Mouse (Mus musculus) ES-Bruce4 (cell line): Measurements from ENCODE around the gene Gm19684. TPM values are rescaled to one million over a fixed set of nuclear protein-coding genes. Genes with fewer than 3 reads are reported as not detected.
"Not testable (repeated sequence)": the region's sequence is repeated elsewhere in the genome, so short reads cannot be mapped to it uniquely, and the experiment has no call there.

ENCODE experiments used
- H3K27ac ChIP-seq: 2 replicates; pipeline ENCODE4 v1.5.1; 2012; ENCODE audit warnings: low read length, inconsistent platforms; ENCODE audit not compliant: insufficient read depth
- H3K27me3 ChIP-seq: 2 replicates; pipeline ENCODE4 v1.6.1; 2012; ENCODE audit warnings: mild to moderate bottlenecking, low read length, inconsistent platforms; ENCODE audit not compliant: control insufficient read depth, poor library complexity, insufficient read depth, severe bottlenecking
- H3K36me3 ChIP-seq: 2 replicates; pipeline ENCODE4 v1.6.1; 2012; ENCODE audit warnings: inconsistent platforms, mild to moderate bottlenecking, low read length, moderate library complexity; ENCODE audit not compliant: control insufficient read depth, poor library complexity, insufficient read depth, severe bottlenecking
- H3K4me1 ChIP-seq: one replicate; pipeline ENCODE4 v1.8.1; 2011; ENCODE audit warnings: low read length; ENCODE audit not compliant: control insufficient read depth, insufficient read depth
- H3K4me3 ChIP-seq: 2 replicates; pipeline ENCODE4 v1.5.1; 2011; ENCODE audit warnings: low read depth, mild to moderate bottlenecking, low read length
- H3K9ac ChIP-seq: 2 replicates; pipeline ENCODE4 v1.6.1; 2012; ENCODE audit warnings: low read depth, mild to moderate bottlenecking, inconsistent platforms; ENCODE audit not compliant: poor library complexity, severe bottlenecking
- H3K9me3 ChIP-seq: replicated peaks from 2 replicates; pipeline ENCODE4 v1.6.1; 2012; ENCODE audit warnings: mild to moderate bottlenecking, low read length, inconsistent platforms; ENCODE audit not compliant: control insufficient read depth, poor library complexity, insufficient read depth, severe bottlenecking
- CTCF ChIP-seq: IDR thresholded peaks from one replicate; pipeline ENCODE4 v1.8.1; 2011; ENCODE audit warnings: low read depth, low read length
- EP300 ChIP-seq: IDR thresholded peaks from 2 replicates; pipeline ENCODE4 v1.6.1; 2011; ENCODE audit warnings: low read depth, low read length; ENCODE audit not compliant: insufficient read depth
- POLR2A ChIP-seq: IDR thresholded peaks from one replicate; pipeline ENCODE4 v1.8.1; 2011; ENCODE audit warnings: low read length; ENCODE audit not compliant: insufficient read depth
- polyA plus RNA-seq: library from polyadenylated mRNA; stranded (reverse); fragments of >200 nt; gene quantifications from 2 replicates; pipeline ENCODE4 v1.2.4, GENCODE M21; 2011; ENCODE audit warnings: low read depth; ENCODE audit not compliant: missing spikeins, insufficient read depth, insufficient read length

Gm19684 gene
- polyA plus RNA-seq, 1 experiment, result not detected

DNA sequence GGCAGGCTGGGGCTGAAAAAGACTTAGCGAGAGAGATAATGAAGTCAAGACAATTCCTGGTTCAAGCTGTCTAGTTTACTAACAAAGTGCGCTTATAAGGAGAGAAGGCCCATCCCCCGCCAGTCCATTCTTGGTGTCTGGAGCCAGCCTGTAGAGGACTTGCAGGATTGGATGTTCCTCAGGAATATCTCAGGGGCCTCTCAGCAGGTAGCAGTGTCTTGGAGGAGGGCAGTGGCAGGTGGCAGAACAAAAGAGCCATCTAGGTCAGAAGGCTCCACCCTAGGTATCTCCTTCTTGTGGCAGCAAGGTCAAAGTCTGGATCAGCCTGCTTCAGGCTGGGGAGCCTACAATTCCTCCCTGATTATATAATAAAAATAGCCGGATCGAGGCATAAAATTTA, 27.0 kb downstream of the Gm19684 start:
- not testable (repeated sequence) for H3K4me1 ChIP-seq, H3K36me3 ChIP-seq, H3K9ac ChIP-seq, H3K27me3 ChIP-seq, H3K9me3 ChIP-seq, H3K4me3 ChIP-seq
- TF ChIP-seq EP300, result peak; percentile 99
- H3K27ac ChIP-seq, result peak overlapping the region; percentile 95

DNA sequence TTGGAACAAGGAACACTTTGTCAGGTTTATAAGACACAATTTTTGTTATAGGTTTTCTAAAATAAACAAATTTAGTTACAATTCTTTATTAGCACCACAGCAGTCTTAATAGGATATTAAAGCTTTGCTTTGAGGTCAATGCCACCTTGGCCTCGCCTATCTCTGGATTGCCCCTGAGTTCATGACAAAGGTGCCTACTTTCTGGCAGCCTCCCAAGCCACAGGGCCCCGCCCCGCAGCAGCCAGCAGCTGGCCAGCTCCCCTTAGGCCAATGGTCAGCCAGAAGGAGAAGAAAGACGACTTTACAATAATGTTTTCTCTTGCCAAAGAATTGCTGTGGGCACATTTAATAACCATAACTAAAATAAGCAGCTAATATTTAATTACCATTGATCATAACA, 29.7 kb downstream of the Gm19684 start:
- not testable (repeated sequence) for H3K27ac ChIP-seq, H3K9me3 ChIP-seq, H3K27me3 ChIP-seq, H3K4me3 ChIP-seq, H3K4me1 ChIP-seq, H3K9ac ChIP-seq, H3K36me3 ChIP-seq
- TF ChIP-seq EP300, result peak; percentile 88

GRCm38 (mm10) chr17:36154271-36155149, 33.0 kb downstream of the Gm19684 start:
- H3K4me1 ChIP-seq, result peaks cover 6% of the 10 kb centered on the region
- no peaks in the 10 kb centered on the region for H3K9me3 ChIP-seq
- no peak for TF ChIP-seq CTCF
- TF ChIP-seq POLR2A, result peak; percentile 56
- TF ChIP-seq EP300, result peak; percentile 85
- H3K36me3 ChIP-seq, result no peaks in the 10 kb centered on the region
- peak overlapping the region; percentile 3; the same call in 1 of the 2 replicates for H3K9ac ChIP-seq
- H3K27ac ChIP-seq, result peak overlapping the region; percentile 82
- no peaks in the 10 kb centered on the region for H3K27me3 ChIP-seq
- peak overlapping the region; percentile 50 for H3K4me3 ChIP-seq

DNA sequence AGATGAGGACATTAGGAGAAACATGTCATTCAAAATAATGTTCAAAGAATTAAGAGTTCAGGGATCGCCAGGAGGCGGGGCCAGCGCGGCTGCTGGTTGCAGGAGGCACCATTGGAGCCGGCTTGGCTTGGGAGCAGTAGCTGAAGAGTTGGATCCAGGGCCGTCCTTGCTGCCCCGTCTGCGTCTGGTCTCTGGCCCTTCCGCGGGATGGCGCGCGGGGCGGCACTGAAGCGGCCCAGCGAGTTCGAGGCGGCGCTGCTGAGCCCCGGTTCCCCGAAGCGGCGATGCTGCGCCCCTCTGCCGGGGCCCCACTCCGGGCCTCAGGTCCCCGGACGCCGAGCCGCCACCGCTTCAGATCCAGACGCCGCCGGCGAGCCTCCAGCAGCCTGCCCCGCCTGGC, 36.3 kb downstream of the Gm19684 start:
- H3K27ac ChIP-seq, H3K9me3 ChIP-seq, H3K27me3 ChIP-seq, H3K36me3 ChIP-seq, H3K4me1 ChIP-seq: not testable (repeated sequence)
- H3K9ac ChIP-seq, result peak overlapping the region; percentile 70
- H3K4me3 ChIP-seq, result peak overlapping the region; percentile 49

GRCm38 (mm10) chr17:36158264-36158663, 36.8 kb downstream of the Gm19684 start:
- not testable (repeated sequence) for H3K27ac ChIP-seq, H3K4me1 ChIP-seq, H3K4me3 ChIP-seq, H3K27me3 ChIP-seq, H3K9me3 ChIP-seq, H3K36me3 ChIP-seq
- H3K9ac ChIP-seq, result peak overlapping the region; percentile 70

- Histone ChIP-seq H3K4me3 (peak overlapping the region; percentile 78), H3K9me3 (no peaks in the 10 kb centered on the region), H3K27me3 (no peaks in the 10 kb centered on the region), H3K9ac (peak overlapping the region; percentile 79), H3K27ac (no peak overlapping the region), H3K4me1 (peaks cover 3% of the 10 kb centered on the region), H3K36me3 (peaks cover 2% of the 10 kb centered on the region; the same call in 1 of the 2 replicates)
- TF ChIP-seq CTCF (no peak), EP300 (no peak), POLR2A (no peak)
Observed at GRCm38 (mm10) chr17:36161129-36162051, 39.9 kb downstream of the Gm19684 start.

DNA sequence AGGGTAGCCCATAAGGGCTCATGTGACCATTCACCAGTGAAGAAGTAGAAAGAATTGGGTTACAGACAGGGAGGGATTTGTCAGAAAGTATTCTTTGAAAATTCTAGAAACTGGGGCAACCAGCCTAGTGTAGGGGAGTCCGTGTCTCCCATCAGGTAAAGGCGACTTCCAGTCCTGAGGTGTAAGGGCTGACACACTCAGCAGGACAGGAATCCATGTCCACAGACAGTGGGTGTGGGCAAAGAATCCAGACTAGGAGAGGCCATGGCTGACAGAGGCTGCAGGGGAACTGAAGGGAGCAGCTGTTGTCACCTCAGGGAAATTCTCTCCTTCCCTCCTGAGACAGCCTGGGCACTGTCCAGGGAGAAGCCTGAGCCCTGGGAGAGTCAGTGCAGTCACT, 45.4 kb downstream of the Gm19684 start:
- H3K27ac ChIP-seq, H3K36me3 ChIP-seq, H3K4me1 ChIP-seq, H3K27me3 ChIP-seq, H3K9me3 ChIP-seq: not testable (repeated sequence)
- Histone ChIP-seq H3K4me3 (peak overlapping the region; percentile 57), H3K9ac (peak overlapping the region; percentile 81; the same call in 1 of the 2 replicates)
